Mouse (Mus musculus) gastrocnemius, postnatal 10 days (tissue): ENCODE data around the gene Cpa4. TPM values are rescaled to one million over a fixed set of nuclear protein-coding genes. Genes with fewer than 3 reads are reported as not detected.

Source experiments
- DNase-seq: peaks from one replicate; pipeline ENCODE4 v3.0.0; 2021; ENCODE audit warnings: mixed read lengths
- total RNA-seq, 2 experiments: library from RNA; stranded (reverse); gene quantifications; 2 replicates each; pipeline ENCODE4 v1.2.3; 2021

Cpa4 gene
- total RNA-seq, 2 experiments from 2014 or later = 0.80 to 1.2 TPM

- no peak for DNase-seq
These were observed 60.0 kb downstream of the Cpa4 start for GRCm38 (mm10) chr6:30628152-30628551.

- DNase-seq = no peak
These were observed 61.8 kb downstream of the Cpa4 start for GRCm38 (mm10) chr6:30629989-30630388.

DNA sequence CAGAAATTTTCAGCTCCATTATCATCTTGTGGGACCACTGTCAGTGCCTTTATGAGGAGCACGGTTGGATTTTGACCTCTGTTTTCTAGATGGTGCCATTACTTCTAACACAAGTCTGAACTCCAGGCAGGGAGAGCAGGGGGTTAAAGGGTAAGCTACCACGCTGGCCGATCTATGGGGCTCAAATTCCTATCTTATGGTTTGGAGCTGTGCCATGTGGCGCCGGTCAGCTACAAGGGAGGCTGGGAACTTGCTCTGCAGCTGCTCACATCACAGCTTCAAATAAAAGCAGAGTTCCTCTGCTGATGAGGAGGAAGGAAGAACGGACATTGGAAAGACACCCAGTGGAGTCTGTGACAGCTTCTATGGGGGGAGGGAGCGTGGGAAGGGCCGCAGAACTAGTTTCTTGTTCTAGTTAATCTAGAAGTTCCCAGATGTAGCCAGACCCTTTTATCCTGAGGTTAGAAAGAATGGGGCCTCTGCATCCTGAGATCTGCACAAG is 67.2 kb downstream of the Cpa4 start:
- DNase-seq = no peak

DNA sequence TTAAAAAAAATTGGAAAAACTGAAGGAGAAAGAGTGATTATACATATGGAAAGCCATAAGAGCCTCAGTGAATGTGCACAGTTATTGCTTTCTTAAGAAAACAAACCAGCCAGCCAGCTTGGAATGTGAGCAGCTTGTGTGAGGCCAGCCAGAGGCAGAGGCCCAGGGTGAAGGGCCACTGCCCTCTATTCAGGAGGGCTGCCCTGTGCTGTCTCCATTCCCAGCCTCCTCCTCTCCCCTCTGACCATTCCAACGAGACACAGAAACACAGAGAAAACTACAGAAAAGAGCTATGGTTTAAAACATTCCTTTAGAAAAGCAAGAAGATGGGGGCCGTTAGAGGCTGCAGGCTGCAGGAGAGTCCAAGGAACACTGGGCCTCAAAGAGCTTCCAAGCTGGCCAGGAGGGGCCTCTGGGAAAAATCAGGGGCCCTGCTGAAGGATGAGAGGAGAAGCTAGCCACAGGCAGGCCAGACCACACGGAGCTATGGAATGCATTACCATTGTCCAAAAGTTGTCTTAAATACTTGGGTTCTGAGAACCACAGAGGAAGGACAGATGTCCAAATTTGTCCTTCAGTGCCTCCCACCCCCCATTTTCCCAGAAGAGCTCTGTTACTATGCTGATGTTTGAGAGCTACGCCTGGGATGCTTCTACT is 68.1 kb downstream of the Cpa4 start:
- no peak for DNase-seq

- DNase-seq = no peak
These were observed 70.6 kb downstream of the Cpa4 start, which contains the start of gene Cpa1 for GRCm38 (mm10) chr6:30638674-30639268. Gene Cpa1 (plus strand): TSS chr6:30639218.

Other genes starting within 250 kb of the Cpa4 start
- 10 to 100 TPM; 15.8 to 19.4 TPM for gene Zc3hc1, start 177.3 kb upstream of the Cpa4 start, total RNA-seq
- 10 to 100 TPM; 52.8 to 54.8 TPM for gene Klhdc10, start 166.5 kb upstream of the Cpa4 start, total RNA-seq
- gene Tmem209, start 58.6 kb upstream of the Cpa4 start, total RNA-seq = 10 to 100 TPM; 10.5 to 12.1 TPM
- under 1 TPM; 0.21 to 0.56 TPM for gene Ssmem1, start 58.5 kb upstream of the Cpa4 start, total RNA-seq
- 1 to 10 TPM; 1.2 to 1.6 TPM for gene Cpa2, start 26.8 kb upstream of the Cpa4 start, total RNA-seq
- under 1 TPM; 0.78 to 0.93 TPM for gene Cpa5, start 42.6 kb downstream of the Cpa4 start, total RNA-seq
- under 1 TPM in 1 of 2 experiments, not detected in 1; 0.19 TPM for gene Cpa1, start 70.8 kb downstream of the Cpa4 start, total RNA-seq
- gene Cep41, start 125.4 kb downstream of the Cpa4 start, total RNA-seq = 1 to 10 TPM; 3.4 to 3.7 TPM
- 100 to 1,000 TPM; 211 to 268 TPM for gene Mest, start 155.2 kb downstream of the Cpa4 start, total RNA-seq